Mouse (Mus musculus) embryonic stem cell, embryonic (primary cell): ENCODE measurements at regions not wholly inside any gene's neighbourhood (a gene's known extent, or its start where the extent isn't known, plus 50 kb on each side); places are given as distances from the start of the nearest gene placed in this dataset.
"Not testable (repeated sequence)": the region's sequence is repeated elsewhere in the genome, so short reads cannot be mapped to it uniquely, and the experiment has no call there.

Experiments
- CTCF ChIA-PET, 4 experiments: fragments of 300-600 bp in 2 of 4; fragments of 350-600 bp in 2 of 4; sonication (Branson Sonifier 250); formaldehyde crosslinking; loops; one replicate each; lab custom pipeline; 2022; ENCODE audit warnings: inconsistent platforms in 2 of 4; lab: Charles Lee
- POLR2A ChIA-PET, 4 experiments: fragments of 300-600 bp in 2 of 4; fragments of 350-600 bp in 2 of 4; sonication (Branson Sonifier 250); formaldehyde crosslinking; loops; one replicate each; lab custom pipeline; 2022; ENCODE audit warnings: antibody characterized with exemption in 4 of 4, inconsistent platforms in 1 of 4; lab: Charles Lee

- CTCF ChIA-PET = no interaction called here
- POLR2A ChIA-PET = interaction anchor here in 1 of 4 experiments (0.6 kb wide), 1 partner anchor 39 kb away, joined by 6 read pairs; no protein-coding TSS in a partner anchor
These were observed 326.5 kb upstream of the Sdr16c6 start for GRCm38 (mm10) chr4:4403812-4404211.

GRCm38 (mm10) chr4:4397410-4397809 is 320.1 kb upstream of the Sdr16c6 start:
- CTCF ChIA-PET = no interaction called here
- POLR2A ChIA-PET = no interaction called here

GRCm38 (mm10) chr4:4380024-4380590 is 302.8 kb upstream of the Sdr16c6 start:
- CTCF ChIA-PET = no interaction called here
- POLR2A ChIA-PET = no interaction called here

- ChIA-PET POLR2A (no interaction called here), CTCF (no interaction called here)
These were observed 257.9 kb upstream of the Sdr16c6 start for GRCm38 (mm10) chr4:4335216-4335615.

GRCm38 (mm10) chr4:4333472-4334123 is 256.3 kb upstream of the Sdr16c6 start:
- CTCF ChIA-PET = no interaction called here
- POLR2A ChIA-PET = no interaction called here

- CTCF ChIA-PET = interaction anchor here in 2 of 4 experiments (0.5 to 1.2 kb wide), 2 partner anchors 151 to 191 kb away, joined by 4 to 5 read pairs; no protein-coding TSS in a partner anchor
These were observed 253.8 kb upstream of the Sdr16c6 start for GRCm38 (mm10) chr4:4331105-4331504.

GRCm38 (mm10) chr4:4315651-4316411 is 238.5 kb upstream of the Sdr16c6 start:
- POLR2A ChIA-PET = no interaction called here
- CTCF ChIA-PET = no interaction called here

More at GRCm38 (mm10) chr4:4331105-4331504, 253.8 kb upstream of the Sdr16c6 start:
- POLR2A ChIA-PET = no interaction called here

GRCm38 (mm10) chr4:4311496-4311895 is 234.2 kb upstream of the Sdr16c6 start:
- CTCF ChIA-PET = no interaction called here
- POLR2A ChIA-PET = no interaction called here

- CTCF ChIA-PET = no interaction called here
- POLR2A ChIA-PET = no interaction called here
These were observed 229.6 kb upstream of the Sdr16c6 start for GRCm38 (mm10) chr4:4306922-4307321.

- POLR2A ChIA-PET = no interaction called here
- CTCF ChIA-PET = interaction anchor here in 1 of 4 experiments (2.0 kb wide), 1 partner anchor 166 kb away, joined by 5 read pairs; no protein-coding TSS in a partner anchor
These were observed 228.5 kb upstream of the Sdr16c6 start for GRCm38 (mm10) chr4:4305740-4306249.

- CTCF ChIA-PET = interaction anchor here in 1 of 4 experiments (0.6 to 2.0 kb wide), 2 partner anchors 12 to 165 kb away, joined by 5 to 7 read pairs; no protein-coding TSS in a partner anchor
- POLR2A ChIA-PET = interaction anchor here in 1 of 4 experiments (0.7 kb wide), 1 partner anchor 108 kb away, joined by 4 read pairs; no protein-coding TSS in a partner anchor
These were observed 227.3 kb upstream of the Sdr16c6 start for GRCm38 (mm10) chr4:4304666-4305065.

GRCm38 (mm10) chr4:4300189-4300879 is 223.0 kb upstream of the Sdr16c6 start:
- POLR2A ChIA-PET = interaction anchor here in 1 of 4 experiments (0.6 kb wide), 1 partner anchor 39 kb away, joined by 4 read pairs; no protein-coding TSS in a partner anchor

GRCm38 (mm10) chr4:4299631-4300030 is 222.3 kb upstream of the Sdr16c6 start:
- ChIA-PET POLR2A (no interaction called here), CTCF (interaction anchor here (1.1 to 2.3 kb wide), 5 partner anchors 159 to 332 kb away, joined by 4 to 14 read pairs (median 7); no protein-coding TSS in a partner anchor)

More at GRCm38 (mm10) chr4:4300189-4300879, 223.0 kb upstream of the Sdr16c6 start:
- CTCF ChIA-PET = interaction anchor here (0.7 to 2.3 kb wide), 6 partner anchors 139 to 333 kb away, joined by 4 to 14 read pairs (median 6); no protein-coding TSS in a partner anchor

GRCm38 (mm10) chr4:4249601-4250000 is 172.3 kb upstream of the Sdr16c6 start:
- POLR2A ChIA-PET = interaction anchor here in 1 of 4 experiments (0.7 kb wide), 1 partner anchor 177 kb away, joined by 3 read pairs; no protein-coding TSS in a partner anchor

GRCm38 (mm10) chr4:4247669-4248068 is 170.3 kb upstream of the Sdr16c6 start:
- ChIA-PET POLR2A (no interaction called here), CTCF (no interaction called here)

More at GRCm38 (mm10) chr4:4249601-4250000, 172.3 kb upstream of the Sdr16c6 start:
- CTCF ChIA-PET = no interaction called here

GRCm38 (mm10) chr4:4242306-4242980 is 165.1 kb upstream of the Sdr16c6 start:
- CTCF ChIA-PET, POLR2A ChIA-PET: not testable (repeated sequence)

GRCm38 (mm10) chr4:4226209-4226608 is 148.9 kb upstream of the Sdr16c6 start:
- ChIA-PET CTCF (no interaction called here), POLR2A (interaction anchor here in 1 of 4 experiments (0.6 kb wide), 1 partner anchor 26 kb away, joined by 3 read pairs; no protein-coding TSS in a partner anchor)

- POLR2A ChIA-PET = no interaction called here
- CTCF ChIA-PET = no interaction called here
These were observed 142.4 kb upstream of the Sdr16c6 start for GRCm38 (mm10) chr4:4219701-4220100.
